Mouse (Mus musculus) myocyte (in vitro differentiated cells): ENCODE data around the gene Nr2c2ap. TPM values are rescaled to one million over a fixed set of nuclear protein-coding genes. Genes with fewer than 3 reads are reported as not detected.

Experiments
- H3K27me3 ChIP-seq: one replicate; pipeline ENCODE4 v1.6.1; 2011; ENCODE audit not compliant: control insufficient read depth, insufficient read depth, insufficient read length
- H3K36me3 ChIP-seq: one replicate; pipeline ENCODE4 v1.6.1; 2011; ENCODE audit not compliant: control insufficient read depth, insufficient read depth
- H3K4me2 ChIP-seq: one replicate; pipeline ENCODE4 v1.6.1; 2011; ENCODE audit warnings: low read depth, control low read depth
- H3K4me3 ChIP-seq: one replicate; pipeline ENCODE4 v1.5.1; 2011; ENCODE audit warnings: mild to moderate bottlenecking, control low read depth, moderate library complexity
- H3K79me2 ChIP-seq: one replicate; pipeline ENCODE4 v1.6.1; 2011; ENCODE audit not compliant: control insufficient read depth, insufficient read depth
- H3ac ChIP-seq: one replicate; pipeline ENCODE4 v1.6.1; 2011; ENCODE audit not compliant: control insufficient read depth, insufficient read length
- CEBPB ChIP-seq: IDR thresholded peaks from 2 replicates; pipeline ENCODE4 v1.6.1; 2011; ENCODE audit warnings: mild to moderate bottlenecking, moderate library complexity; ENCODE audit not compliant: poor library complexity, insufficient read depth, severe bottlenecking
- E2F4 ChIP-seq: IDR thresholded peaks from one replicate; pipeline ENCODE4 v1.6.1; 2011; ENCODE audit warnings: mild to moderate bottlenecking, control low read depth, moderate library complexity; ENCODE audit not compliant: insufficient read depth
- MAX ChIP-seq: IDR thresholded peaks from one replicate; pipeline ENCODE4 v1.6.1; 2011; ENCODE audit warnings: low read depth, mild to moderate bottlenecking, control low read depth
- MYOD1 ChIP-seq, 3 experiments: IDR thresholded peaks; one replicate each; pipeline ENCODE4 v1.6.1; 2011; ENCODE audit warnings: control low read depth in 2 of 3, low read depth in 2 of 3, mild to moderate bottlenecking in 2 of 3, moderate library complexity in 1 of 3; ENCODE audit not compliant: insufficient read length in 2 of 3, control insufficient read depth in 1 of 3
- MYOG ChIP-seq, 3 experiments: IDR thresholded peaks; one replicate each; pipeline ENCODE4 v1.6.1; 2011; ENCODE audit warnings: control low read depth in 2 of 3, low read depth in 2 of 3, mild to moderate bottlenecking in 2 of 3; ENCODE audit not compliant: insufficient read length in 2 of 3, control insufficient read depth in 1 of 3, insufficient read depth in 1 of 3
- POLR2A ChIP-seq: IDR thresholded peaks from one replicate; pipeline ENCODE4 v1.6.1; 2011; ENCODE audit warnings: low read depth, mild to moderate bottlenecking, control low read depth, moderate library complexity; ENCODE audit not compliant: insufficient read length
- POLR2AphosphoS2 ChIP-seq: IDR thresholded peaks from one replicate; pipeline ENCODE4 v1.6.1; 2011; ENCODE audit warnings: low read depth, control low read depth; ENCODE audit not compliant: insufficient read length
- REST ChIP-seq: IDR thresholded peaks from one replicate; pipeline ENCODE4 v1.6.1; 2011; ENCODE audit warnings: mild to moderate bottlenecking, control low read depth, moderate library complexity; ENCODE audit not compliant: insufficient read depth, insufficient read length
- SRF ChIP-seq: IDR thresholded peaks from one replicate; pipeline ENCODE4 v1.6.1; 2011; ENCODE audit warnings: low read depth; ENCODE audit not compliant: control insufficient read depth, insufficient read length
- TCF12 ChIP-seq: IDR thresholded peaks from one replicate; pipeline ENCODE4 v1.6.1; 2011; ENCODE audit warnings: mild to moderate bottlenecking, control low read depth; ENCODE audit not compliant: poor library complexity, insufficient read depth, severe bottlenecking
- TCF3 ChIP-seq: IDR thresholded peaks from one replicate; pipeline ENCODE4 v1.6.1; 2011; ENCODE audit warnings: low read depth, control low read depth; ENCODE audit not compliant: insufficient read length
- USF1 ChIP-seq: IDR thresholded peaks from one replicate; pipeline ENCODE4 v1.6.1; 2011; ENCODE audit warnings: low read depth, mild to moderate bottlenecking, control low read depth, moderate library complexity
- polyA plus RNA-seq: library from polyadenylated mRNA; unstranded; fragments of >200 nt; fragmentation: generic; extraction: Trizol; gene quantifications from one replicate; pipeline ENCODE4 v1.2.1, GENCODE M21; 2012; ENCODE audit warnings: missing spikeins

Gene Nr2c2ap
- polyA plus RNA-seq, 1 experiment: 41.3 TPM

- Histone ChIP-seq H3K4me2 (no peak overlapping the region), H3K79me2 (no peaks in the 10 kb centered on the region), H3K27me3 (peaks cover 30% of the 10 kb centered on the region), H3K36me3 (no peaks in the 10 kb centered on the region), H3ac (no peak overlapping the region), H3K4me3 (no peak overlapping the region)
- TF ChIP-seq E2F4 (no peak), TCF12 (no peak), CEBPB (no peak), REST (no peak), MAX (no peak), SRF (no peak), MYOG (IDR thresholded peaks at IDR 0.05; ENCODE audit: control insufficient read depth in 1 of 3, insufficient read depth in 1 of 3, insufficient read length in 2 of 3, low read depth in 2 of 3) (no peak), MYOD1 (IDR thresholded peaks at IDR 0.05; ENCODE audit: control insufficient read depth in 1 of 3, insufficient read length in 2 of 3, low read depth in 2 of 3) (no peak), TCF3 (no peak), POLR2A (no peak), USF1 (no peak), POLR2AphosphoS2 (no peak)
Observed at GRCm38 (mm10) chr8:70160015-70160414, 28.9 kb downstream of the Nr2c2ap start.

GRCm38 (mm10) chr8:70163316-70163715, 32.2 kb downstream of the Nr2c2ap start:
- Histone ChIP-seq H3K4me2 (no peak overlapping the region), H3K79me2 (no peaks in the 10 kb centered on the region), H3K36me3 (no peaks in the 10 kb centered on the region), H3K4me3 (no peak overlapping the region), H3K27me3 (peaks cover 34% of the 10 kb centered on the region), H3ac (no peak overlapping the region)
- TF ChIP-seq POLR2AphosphoS2: no peak
- no peak for TF ChIP-seq TCF12
- TF ChIP-seq CEBPB: no peak
- no peak for TF ChIP-seq MAX
- TF ChIP-seq POLR2A: no peak
- no peak for TF ChIP-seq MYOD1 (IDR thresholded peaks at IDR 0.05; ENCODE audit: control insufficient read depth in 1 of 3, insufficient read length in 2 of 3, low read depth in 2 of 3)
- no peak for TF ChIP-seq E2F4
- TF ChIP-seq SRF: no peak
- no peak for TF ChIP-seq MYOG (IDR thresholded peaks at IDR 0.05; ENCODE audit: control insufficient read depth in 1 of 3, insufficient read depth in 1 of 3, insufficient read length in 2 of 3, low read depth in 2 of 3)
- TF ChIP-seq USF1: no peak
- TF ChIP-seq REST: no peak

GRCm38 (mm10) chr8:70166504-70167110, 35.5 kb downstream of the Nr2c2ap start:
- H3K79me2 ChIP-seq: no peaks in the 10 kb centered on the region
- no peak overlapping the region for H3K4me3 ChIP-seq
- H3K27me3 ChIP-seq: peaks cover 26% of the 10 kb centered on the region
- TF ChIP-seq REST (no peak), TCF12 (no peak), SRF (no peak), MYOG (IDR thresholded peaks at IDR 0.05; ENCODE audit: control insufficient read depth in 1 of 3, insufficient read depth in 1 of 3, insufficient read length in 2 of 3, low read depth in 2 of 3) (no peak), TCF3 (no peak), E2F4 (no peak), MYOD1 (IDR thresholded peaks at IDR 0.05; ENCODE audit: control insufficient read depth in 1 of 3, insufficient read length in 2 of 3, low read depth in 2 of 3) (no peak)
- no peaks in the 10 kb centered on the region for H3K36me3 ChIP-seq
- H3K4me2 ChIP-seq: peak overlapping the region; percentile 34
- H3ac ChIP-seq: no peak overlapping the region

GRCm38 (mm10) chr8:70170116-70170515, 39.0 kb downstream of the Nr2c2ap start:
- Histone ChIP-seq H3K27me3 (peaks cover 13% of the 10 kb centered on the region), H3K36me3 (no peaks in the 10 kb centered on the region), H3K4me3 (no peak overlapping the region), H3ac (no peak overlapping the region), H3K4me2 (no peak overlapping the region), H3K79me2 (peaks cover 16% of the 10 kb centered on the region)
- TF ChIP-seq REST (no peak), SRF (no peak), E2F4 (no peak)

GRCm38 (mm10) chr8:70170748-70171147, 39.6 kb downstream of the Nr2c2ap start:
- Histone ChIP-seq H3K4me2 (no peak overlapping the region), H3K4me3 (no peak overlapping the region), H3K36me3 (no peaks in the 10 kb centered on the region), H3ac (no peak overlapping the region), H3K79me2 (peaks cover 16% of the 10 kb centered on the region), H3K27me3 (peaks cover 7% of the 10 kb centered on the region)
- TF ChIP-seq MYOG (IDR thresholded peaks at IDR 0.05; ENCODE audit: control insufficient read depth in 1 of 3, insufficient read depth in 1 of 3, insufficient read length in 2 of 3, low read depth in 2 of 3) (no peak), REST (no peak), SRF (no peak), MAX (no peak), TCF3 (no peak), POLR2A (no peak), TCF12 (no peak), E2F4 (no peak), CEBPB (no peak), MYOD1 (IDR thresholded peaks at IDR 0.05; ENCODE audit: control insufficient read depth in 1 of 3, insufficient read length in 2 of 3, low read depth in 2 of 3) (no peak), POLR2AphosphoS2 (no peak), USF1 (no peak)
